Mouse (Mus musculus): Measurements from ENCODE around the gene Aptx.

Gene Aptx

DNA sequence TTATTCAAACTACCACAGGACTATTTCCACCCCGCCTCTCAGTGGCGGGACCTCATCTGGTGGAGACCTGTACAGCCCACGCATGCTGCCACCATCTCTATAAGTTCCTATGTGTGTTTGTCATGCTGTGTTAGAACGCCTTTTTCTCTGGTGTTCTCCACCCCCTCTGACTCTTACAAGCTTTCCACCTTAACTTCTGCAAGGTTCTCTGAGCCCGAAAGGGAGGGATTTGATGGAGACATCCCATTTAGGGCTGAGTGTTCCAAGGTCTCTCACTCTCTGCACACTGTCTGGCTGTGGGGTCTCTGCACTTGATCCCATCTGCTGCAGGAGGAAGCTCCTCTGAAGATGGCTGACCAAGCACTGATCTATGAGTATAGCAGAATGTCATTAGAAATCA lies 29.5 kb downstream of the Aptx start:
- no peak for DNase-seq (ENCODE audit: low read depth, low spot score)

DNA sequence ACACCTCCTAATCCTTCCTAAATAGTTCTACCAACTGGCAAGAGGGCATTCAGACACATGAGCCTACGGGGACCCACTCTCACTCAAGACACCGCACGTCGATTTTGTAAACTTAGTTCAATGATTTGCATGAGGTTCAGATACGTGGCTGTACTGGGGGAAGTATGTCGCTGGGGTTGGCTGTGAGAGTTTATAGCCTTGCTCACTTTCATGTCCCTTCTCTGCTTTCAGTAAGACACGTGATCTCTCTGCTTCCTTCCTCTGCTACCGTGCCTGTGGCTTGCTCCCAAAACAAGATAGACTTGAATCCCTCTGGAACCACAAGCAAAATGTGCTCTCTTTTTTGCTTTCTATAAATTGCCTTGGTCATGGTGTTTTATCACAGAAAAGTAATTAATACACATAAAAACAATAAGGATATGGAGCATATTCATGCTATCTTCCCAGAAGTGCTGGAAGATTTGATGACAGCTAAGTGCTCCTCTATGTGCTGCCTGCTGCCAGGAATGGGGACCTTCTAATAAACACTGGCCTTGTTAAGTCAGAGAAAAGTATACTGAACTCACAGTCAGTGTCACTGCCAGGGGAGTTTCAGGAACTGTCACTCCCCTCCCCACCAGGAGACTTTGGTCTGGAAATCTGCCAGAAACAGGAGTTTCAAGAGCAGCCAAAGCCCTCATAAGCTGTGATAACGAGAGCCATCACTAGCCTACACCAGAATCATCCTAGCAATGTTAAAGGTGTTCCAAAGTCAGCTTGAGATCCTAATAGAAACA lies 36.6 kb downstream of the Aptx start:
- no peak for DNase-seq (ENCODE audit: low read depth, low spot score)

GRCm38 (mm10) chr4:40651055-40651454 lies 51.9 kb downstream of the Aptx start:
- peak; percentile 18 for DNase-seq (ENCODE audit: low read depth, low spot score)

GRCm38 (mm10) chr4:40649111-40649510 lies 53.9 kb downstream of the Aptx start:
- DNase-seq (ENCODE audit: low read depth, low spot score): no peak

GRCm38 (mm10) chr4:40643567-40643966 lies 59.4 kb downstream of the Aptx start:
- no peak for DNase-seq (ENCODE audit: low read depth, low spot score)

DNA sequence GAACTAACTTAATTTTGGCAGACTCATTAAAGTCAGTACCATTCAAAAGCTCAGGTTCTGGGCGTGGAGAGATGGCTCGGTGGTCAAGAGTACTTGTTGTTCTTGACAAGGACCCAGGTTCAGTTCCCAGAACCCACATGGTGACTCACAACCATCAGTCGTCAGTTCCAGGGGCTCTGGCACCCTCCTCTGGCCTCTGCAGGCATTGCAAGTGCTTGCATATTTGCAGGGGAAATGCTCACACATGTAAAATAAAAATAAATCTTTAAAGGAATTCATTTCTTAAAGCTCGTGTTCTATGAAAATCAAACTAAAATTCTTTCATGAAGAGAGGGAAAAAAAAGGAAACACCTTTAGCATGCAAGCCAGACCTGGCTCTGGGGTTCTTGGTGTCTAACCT lies 62.0 kb downstream of the Aptx start:
- peak; percentile 41 for DNase-seq (ENCODE audit: low read depth, low spot score)

Measured in R1 (cell line).